Mouse (Mus musculus) brown adipose tissue, adult 24 weeks (tissue): ENCODE measurements at regions not wholly inside any gene's neighbourhood (a gene's known extent, or its start where the extent isn't known, plus 50 kb on each side); places are given as distances from the start of the nearest gene placed in this dataset.

Experiments used
- H3K27ac ChIP-seq: fragments of 200-500 bp; replicated peaks from 2 replicates; pipeline ENCODE4 v1.5.1; 2012; ENCODE audit warnings: low read depth, mild to moderate bottlenecking, low read length
- H3K4me1 ChIP-seq: fragments of 200-500 bp; 2 replicates; pipeline ENCODE4 v1.6.1; 2012; ENCODE audit warnings: low read length, mixed read lengths; ENCODE audit not compliant: control insufficient read depth, insufficient read depth, insufficient read length
- H3K4me3 ChIP-seq: fragments of 200-500 bp; 2 replicates; pipeline ENCODE4 v1.5.1; 2012; ENCODE audit warnings: low read depth, mild to moderate bottlenecking, low read length, moderate library complexity; ENCODE audit not compliant: insufficient read depth

DNA sequence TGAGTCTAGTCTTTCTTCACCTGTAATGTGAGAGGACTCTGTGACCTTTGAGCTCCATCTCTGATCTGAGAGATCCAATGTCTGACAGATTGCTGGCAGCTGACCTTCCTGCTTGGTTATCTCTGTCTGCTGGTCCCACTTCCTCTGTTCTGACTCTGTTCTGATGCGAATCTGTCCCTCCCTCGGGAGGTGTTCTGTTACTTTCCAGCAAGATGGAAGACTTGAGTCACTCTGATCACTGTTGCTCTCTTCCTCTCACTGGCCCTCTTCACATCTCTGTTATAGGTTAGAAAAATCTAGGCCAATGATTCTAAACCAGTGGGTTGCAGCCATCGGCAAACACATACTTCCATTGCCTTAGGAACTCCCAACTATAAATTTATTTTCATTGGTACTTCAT lies 264.6 kb downstream of the Gm19410 start:
- no peaks in the 10 kb centered on the region for H3K4me1 ChIP-seq
- H3K4me3 ChIP-seq = no peak overlapping the region
- H3K27ac ChIP-seq = no peak overlapping the region

DNA sequence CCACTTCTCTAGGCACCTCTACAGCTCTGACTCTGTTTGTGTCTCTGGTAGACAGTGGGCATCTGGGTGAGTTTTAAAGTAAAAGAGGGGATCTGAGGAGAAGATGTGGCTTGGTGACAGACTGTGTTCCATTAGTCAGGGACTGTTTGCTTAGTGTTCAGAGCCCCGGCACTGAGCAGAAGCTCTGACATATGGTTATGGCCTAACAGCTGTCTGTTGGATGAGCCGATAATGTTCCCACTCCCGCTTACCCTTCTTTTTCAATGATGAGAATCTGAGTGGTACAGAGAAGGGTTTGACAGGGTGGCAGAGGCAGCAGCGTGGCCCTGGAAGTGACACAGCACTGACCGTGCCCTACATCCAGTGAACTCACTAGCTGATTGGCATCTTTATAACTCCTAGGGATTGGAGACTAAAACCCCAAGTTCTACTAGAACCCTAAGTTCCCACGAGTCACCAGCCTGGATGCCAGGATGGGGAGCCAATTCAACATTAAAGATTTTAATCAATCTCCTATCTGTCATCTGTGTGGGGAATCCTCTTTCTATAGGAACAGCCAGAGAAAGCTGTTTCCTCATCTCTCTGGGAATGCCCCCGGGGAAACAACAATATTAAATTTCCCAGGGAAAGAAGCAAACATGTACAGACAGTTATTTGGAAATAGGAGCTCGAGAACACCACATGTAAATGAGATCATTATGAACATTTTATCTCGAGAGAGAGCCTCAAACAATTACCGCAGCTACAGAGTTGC lies 266.6 kb downstream of the Gm19410 start:
- H3K4me1 ChIP-seq = no peaks in the 10 kb centered on the region
- no peak overlapping the region for H3K4me3 ChIP-seq
- H3K27ac ChIP-seq = no peak overlapping the region

DNA sequence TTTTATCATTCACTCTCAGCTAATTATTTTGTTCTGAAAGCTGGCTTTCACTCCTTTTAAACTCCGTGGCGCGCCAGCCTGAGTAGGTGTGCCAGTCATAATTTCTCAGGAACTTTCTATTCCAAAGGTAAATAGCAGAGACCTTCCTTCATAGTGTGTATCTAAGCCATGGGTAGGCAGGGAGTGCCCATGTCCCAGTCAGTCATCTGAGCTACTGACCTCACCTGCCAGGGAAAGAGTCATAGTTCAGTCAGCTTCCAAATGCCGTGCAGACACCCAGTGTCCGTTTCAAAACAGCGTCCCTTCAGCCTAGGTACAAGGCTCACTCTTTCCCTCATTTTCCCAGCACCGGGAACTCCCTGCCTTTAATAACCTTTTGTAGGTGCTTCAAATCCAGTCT lies 269.7 kb downstream of the Gm19410 start:
- no peaks in the 10 kb centered on the region for H3K4me1 ChIP-seq
- no peak overlapping the region for H3K4me3 ChIP-seq
- H3K27ac ChIP-seq = no peak overlapping the region

DNA sequence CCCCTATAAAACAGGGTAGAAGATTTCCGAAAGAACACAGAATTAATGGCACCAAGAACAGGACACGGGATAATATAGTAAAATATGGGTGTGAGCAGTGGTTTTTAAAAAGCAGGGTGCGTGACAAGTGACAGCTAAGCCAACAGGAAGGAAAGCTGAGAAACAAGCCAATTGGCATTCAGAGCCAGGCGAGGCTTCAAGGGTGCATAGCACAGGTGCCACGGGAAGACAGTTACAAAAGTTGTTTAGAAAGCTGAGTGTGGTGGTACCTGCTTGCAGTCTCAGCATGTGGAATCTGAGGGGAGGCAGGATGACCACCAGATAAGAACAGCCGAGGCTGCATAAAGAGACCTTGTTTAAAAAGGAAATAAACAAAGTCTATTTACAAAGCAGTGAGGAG lies 270.7 kb downstream of the Gm19410 start:
- H3K27ac ChIP-seq = no peak overlapping the region

DNA sequence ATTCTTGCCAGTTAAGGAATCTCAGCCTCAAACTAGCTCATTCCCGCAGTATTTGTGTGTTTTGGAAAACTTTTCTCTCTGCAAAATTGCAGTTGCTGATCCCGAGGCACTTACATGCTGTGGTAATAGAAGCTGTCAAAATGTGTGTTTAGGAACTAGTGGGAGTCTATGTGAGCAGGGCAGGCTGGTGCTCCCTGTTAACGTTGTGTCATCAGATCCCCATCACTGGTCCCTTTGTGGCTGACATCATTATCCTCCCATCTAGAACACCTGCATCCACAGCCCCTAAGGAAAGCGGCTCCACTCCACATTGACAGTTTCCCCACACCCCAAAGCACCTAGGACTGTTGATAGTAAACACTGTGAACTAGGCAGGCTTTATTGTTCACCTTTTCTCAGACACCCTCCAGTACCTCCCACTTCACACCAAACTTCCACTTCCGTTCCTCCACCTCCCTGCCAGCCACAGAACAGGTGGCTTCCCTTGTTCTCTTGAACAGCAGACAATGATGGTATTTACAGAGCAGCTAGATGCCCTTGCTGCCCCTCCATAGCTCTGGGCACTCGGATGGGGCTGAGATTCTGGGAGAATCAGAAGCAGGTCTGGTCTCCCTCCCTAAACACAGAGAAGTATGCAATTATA lies 275.8 kb downstream of the Gm19410 start:
- Histone ChIP-seq H3K27ac (no peak overlapping the region), H3K4me1 (no peaks in the 10 kb centered on the region), H3K4me3 (no peak overlapping the region)

More for the DNA sequence above, 270.7 kb downstream of the Gm19410 start:
- Histone ChIP-seq H3K4me1 (no peaks in the 10 kb centered on the region), H3K4me3 (no peak overlapping the region)

DNA sequence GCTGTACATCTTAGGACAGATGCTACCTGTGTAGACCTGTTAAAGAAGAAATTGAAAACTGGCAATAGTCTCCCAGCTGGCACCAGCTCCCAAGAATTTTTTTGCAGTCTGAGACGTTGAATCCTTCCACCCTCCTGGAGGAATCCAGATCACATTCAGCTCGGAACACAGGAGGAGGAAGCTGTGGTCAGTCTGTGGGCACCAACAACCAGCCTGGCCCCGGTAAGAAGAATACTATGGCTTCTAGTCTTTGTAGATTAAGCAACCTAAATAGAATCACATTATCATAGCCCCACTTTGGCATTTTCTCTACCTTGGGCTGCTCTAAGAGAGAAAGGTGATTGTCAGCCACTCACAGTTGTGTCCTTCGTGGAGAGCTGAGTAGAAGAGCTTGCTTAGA lies 277.0 kb downstream of the Gm19410 start:
- Histone ChIP-seq H3K4me3 (no peak overlapping the region), H3K4me1 (no peaks in the 10 kb centered on the region), H3K27ac (no peak overlapping the region)
